Mouse (Mus musculus) urinary bladder, postnatal 14 days (tissue): ENCODE data around the gene Dnajc5.
A peak's percentile ranks its signal among the peaks of the same experiment; 100 is the strongest.
"Not testable (repeated sequence)": the region's sequence is repeated elsewhere in the genome, so short reads cannot be mapped to it uniquely, and the experiment has no call there.

Source experiments
- DNase-seq: peaks from one replicate; pipeline ENCODE4 v3.0.0; 2021; ENCODE audit warnings: low spot score

Gene Dnajc5

DNA sequence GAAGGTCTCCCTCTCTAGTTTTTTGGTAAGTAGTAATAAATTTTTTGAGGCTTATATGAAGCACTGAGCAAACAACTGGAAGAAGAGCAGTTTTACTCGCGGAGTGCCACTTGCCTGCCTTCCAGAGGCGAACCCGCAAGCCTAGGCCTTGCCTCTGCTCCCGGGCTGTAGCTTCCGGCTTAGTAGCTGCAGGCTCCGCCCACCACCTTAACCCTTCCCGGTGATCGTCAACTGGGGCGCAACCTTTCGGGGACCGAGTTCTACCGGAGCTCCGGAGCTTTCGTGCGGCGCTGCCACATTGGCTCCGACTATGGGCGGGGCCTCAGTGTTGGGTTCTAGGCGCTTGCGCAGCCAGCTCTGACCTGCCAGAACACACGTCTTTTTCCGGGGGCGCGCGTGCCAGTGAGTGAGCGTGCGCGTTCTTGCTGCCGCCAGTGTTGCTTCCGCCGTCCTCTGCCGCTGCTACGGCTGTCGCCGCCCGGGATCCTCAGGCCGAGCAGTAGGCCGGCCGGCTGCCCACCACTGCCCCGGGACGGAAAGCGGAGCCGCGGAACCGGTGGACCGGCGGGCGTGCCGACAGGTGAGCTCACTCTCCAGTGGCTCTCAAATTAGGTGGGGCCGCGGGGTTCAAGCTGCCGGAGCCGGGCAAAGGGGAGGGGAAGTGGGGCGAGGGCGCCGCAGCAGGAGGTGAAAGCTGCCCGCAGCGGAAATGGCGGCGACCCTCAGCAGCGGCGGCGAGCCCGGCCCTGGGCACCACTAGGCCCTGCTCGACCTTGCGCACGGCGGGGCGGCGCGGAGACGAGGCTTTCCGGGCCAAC lies at the start of gene Dnajc5:
Dnajc5 (plus strand) TSS at position 368 of the 818 bp plus-strand sequence.
- peak; percentile 98 for DNase-seq

DNA sequence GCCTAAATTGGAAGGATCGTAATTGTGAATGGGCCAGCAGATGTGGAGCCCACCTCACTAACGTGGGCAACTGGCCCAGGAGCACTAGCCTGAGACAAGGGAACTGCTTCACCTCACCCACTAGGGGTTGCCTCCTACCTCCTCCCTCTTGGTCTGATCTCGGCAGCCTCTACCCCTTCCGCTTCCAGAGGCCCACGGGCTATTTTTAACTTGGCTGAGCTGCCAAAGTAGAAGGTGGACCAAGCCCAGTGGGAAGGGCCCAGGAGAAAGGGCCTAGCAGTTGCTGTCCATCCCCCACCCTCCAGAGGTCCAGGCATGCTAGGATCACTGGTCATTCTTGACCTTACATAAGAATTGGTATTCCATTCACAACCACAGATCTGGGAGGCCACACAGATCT lies 49.0 kb upstream of the Dnajc5 start:
- DNase-seq, result peak; percentile 13

- DNase-seq, result no peak
Measured at GRCm38 (mm10) chr2:181472256-181472827, 47.9 kb upstream of the Dnajc5 start.

DNA sequence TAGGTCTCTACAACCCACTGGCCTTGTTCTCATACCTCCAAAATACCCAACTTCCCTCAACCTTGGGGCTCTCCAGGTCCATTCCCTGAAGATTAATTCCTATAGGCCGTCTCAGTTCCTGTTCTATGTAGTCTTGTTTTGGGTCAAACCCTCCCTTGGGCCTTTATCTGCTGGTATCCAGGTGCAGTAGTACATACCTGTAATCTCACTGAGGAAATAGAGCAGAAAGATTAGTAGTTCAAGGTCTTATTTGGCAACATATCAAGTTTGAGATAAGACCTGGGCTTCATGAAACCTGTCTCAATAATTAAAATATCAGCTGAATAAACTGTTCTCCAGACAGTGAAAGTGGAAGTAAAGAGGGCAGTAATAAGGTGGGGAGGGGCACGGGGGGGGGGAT lies 37.2 kb upstream of the Dnajc5 start:
- no peak for DNase-seq

DNA sequence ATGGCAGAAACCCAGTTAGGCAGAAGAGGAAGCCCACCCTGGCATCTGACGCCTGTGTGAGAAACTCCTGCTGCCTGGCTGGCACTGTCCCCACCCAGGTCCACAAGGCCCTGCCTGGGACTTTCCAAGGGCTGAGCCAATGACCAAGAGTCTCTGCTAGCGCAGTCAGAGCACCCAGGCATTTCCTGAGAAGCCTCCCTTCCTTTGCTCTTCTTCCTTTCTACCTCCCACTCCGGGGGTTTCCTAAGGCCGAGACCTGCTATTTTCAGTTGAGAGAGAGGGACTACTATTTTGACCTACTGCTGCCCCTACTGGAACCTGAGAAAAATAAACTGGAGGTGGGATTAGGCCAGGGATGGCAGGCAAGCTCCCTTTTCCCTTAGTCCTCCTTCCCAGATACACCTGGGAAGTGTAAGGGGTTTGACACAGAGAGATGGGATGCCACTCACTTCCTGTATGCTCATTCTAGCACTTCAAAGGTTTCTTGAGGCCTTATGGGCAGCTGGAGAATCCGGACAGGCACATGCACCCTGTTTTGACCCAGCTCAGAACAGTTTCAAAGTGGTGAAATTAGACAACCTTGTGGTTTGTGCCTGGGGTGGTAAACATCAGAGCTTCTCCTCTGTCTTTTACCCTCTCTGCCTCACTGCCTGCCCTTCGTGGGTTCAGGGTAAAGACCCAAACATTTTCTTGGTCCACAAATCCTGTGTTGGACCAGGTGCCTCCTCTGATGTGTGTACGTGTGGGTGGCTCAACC lies 36.5 kb upstream of the Dnajc5 start:
- no peak for DNase-seq

GRCm38 (mm10) chr2:181484456-181485233 lies 35.6 kb upstream of the Dnajc5 start:
- DNase-seq, result no peak

GRCm38 (mm10) chr2:181485741-181486140 lies 34.5 kb upstream of the Dnajc5 start:
- no peak for DNase-seq

- DNase-seq, result peak; percentile 46
Measured at GRCm38 (mm10) chr2:181487338-181488277, 32.7 kb upstream of the Dnajc5 start.

GRCm38 (mm10) chr2:181491432-181492205 lies 28.7 kb upstream of the Dnajc5 start:
- no peak for DNase-seq

GRCm38 (mm10) chr2:181492206-181492605 lies 28.1 kb upstream of the Dnajc5 start:
- no peak for DNase-seq

DNA sequence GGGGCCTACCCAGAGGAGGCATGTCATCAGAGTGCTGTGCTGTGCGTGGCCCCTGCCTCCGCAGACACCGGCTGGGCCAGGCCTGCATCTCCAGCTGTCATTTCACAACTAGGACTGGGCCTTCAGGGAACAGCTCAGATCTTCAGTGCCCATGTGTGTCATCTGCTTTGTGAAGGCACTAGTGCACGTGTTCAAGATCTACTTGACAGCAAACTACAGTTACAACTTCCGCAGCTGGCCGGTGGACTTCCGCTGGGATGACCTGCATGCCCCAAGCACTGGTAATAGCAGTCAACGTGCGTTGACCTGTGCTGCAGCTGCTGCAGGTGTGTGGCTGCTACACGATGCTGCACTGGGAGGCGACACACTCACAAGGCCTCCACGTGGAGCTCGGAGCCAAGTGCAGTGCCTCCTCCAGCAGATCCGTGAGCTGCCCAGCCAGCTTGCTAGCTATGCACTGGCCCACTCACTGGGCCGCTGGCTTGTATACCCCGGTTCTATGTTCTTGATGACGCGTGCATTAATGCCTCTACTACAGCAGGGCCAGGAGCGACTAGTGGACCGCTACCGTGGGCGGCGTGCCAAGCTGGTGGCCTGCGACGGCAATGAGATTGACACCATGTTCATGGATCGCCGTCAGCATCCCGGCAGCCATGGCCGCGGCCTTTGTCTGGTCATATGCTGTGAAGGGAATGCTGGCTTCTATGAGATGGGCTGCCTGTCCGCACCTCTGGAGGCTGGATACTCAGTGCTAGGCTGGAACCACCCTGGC lies 26.9 kb upstream of the Dnajc5 start, which contains the start of gene Abhd16b:
Abhd16b (plus strand) TSS at position 51 of the 772 bp plus-strand sequence.
- DNase-seq, result no peak

DNA sequence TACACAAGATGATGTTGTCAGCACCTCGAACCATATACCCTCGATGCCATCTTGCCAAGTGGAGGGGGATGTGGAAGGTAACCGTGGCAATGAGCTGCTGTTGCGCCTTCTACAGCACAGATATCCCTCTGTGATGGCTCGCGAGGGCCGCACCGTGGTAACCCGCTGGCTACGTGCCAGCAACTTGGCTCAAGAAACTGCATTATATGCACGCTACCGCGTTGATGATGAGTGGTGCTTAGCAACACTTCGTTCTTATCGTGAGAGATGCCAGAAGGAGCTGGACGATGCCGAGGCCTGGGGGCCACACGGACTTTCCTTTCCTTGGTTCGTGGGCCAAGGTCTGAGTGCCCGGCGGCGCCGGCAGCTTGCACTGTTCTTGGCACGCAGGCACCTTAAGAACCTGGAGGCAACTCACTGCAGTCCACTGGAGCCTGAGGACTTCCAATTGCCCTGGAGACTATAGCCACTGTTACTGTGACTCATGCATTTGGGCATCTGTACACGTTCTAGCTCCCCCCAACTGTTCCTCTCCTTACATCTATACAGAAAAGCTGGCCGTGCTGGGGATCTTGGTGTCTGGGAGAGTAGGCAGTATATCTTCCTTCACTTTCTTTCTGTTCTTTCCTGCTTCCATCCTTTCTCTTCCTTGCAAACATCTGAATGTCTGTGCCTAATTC lies 25.9 kb upstream of the Dnajc5 start:
- DNase-seq, result no peak

- not testable (repeated sequence) for DNase-seq
Measured at GRCm38 (mm10) chr2:181495845-181496244, 24.4 kb upstream of the Dnajc5 start.

DNA sequence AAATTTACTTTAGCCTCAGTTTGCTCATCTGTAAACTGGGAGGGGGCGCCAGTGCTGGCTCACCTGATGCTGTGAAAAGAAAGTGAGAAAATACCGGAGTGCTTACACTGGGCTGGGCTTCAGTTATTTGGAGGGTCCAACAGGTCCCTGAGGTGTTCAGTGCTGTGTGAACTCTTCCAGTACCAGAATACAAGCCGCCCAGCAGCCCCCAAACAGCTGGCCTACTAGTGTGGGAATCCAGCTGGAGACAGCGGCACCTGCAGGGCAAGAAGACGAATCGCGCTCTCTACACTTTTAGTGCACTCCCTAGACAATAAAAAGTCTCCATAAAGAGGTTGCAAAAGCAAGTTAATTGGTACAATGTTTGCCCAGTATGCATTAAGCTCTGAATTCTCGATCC lies 24.0 kb upstream of the Dnajc5 start:
- DNase-seq, result peak; percentile 51

DNA sequence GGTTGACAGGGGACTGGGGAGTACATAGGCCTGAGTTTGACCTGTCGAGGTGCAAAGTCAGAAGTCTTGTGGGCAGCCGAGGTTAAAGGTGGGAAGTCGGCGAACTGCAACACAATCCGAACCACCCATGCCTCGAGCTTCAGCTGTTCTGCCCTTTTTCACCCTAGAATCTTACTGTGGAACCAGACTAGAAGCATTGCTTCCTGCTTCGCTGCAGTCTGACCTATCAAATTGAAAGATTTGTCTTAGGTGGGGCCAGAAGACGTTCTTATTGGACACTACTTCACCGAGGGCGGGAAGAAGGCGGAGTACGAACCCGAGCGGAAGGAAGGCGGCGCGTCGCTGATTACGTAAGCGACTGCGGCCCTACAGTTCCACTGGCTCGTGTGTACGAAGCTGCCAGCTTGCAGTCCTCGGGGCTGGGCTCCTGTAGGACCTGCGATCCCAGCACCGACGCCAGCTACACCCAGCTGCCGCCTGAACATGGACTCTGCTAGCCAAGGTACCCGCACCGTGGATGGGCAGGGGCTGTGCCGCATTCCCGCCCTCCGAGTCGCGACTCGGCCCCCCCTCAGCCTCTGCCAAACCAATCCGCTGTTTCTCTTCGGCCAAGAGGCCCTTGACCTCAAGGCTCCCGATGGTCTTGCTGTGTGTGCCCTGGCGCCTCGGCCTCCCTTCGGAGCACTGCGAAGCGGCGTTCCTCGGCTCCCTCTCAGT lies 23.3 kb upstream of the Dnajc5 start, which contains the start of gene Tpd52l2:
Tpd52l2 (plus strand) TSS at position 312 of the 717 bp plus-strand sequence.
- peak; percentile 94 for DNase-seq

DNA sequence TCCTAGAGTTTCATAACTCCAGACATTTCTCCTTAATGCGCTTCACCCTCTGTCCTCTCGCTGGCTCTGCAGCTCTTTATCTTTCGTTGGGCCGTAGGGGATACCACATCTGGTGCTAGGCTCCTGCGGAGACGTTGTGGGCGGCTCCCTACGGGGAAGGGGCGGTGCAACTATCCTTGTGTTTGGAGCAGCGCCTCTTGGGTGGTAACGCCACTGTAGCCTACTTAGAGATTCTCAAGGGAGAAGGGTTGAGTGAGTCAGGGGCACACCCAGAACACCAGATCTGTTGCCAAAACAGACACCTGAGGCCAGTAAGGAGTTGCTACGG lies 22.8 kb upstream of the Dnajc5 start:
- DNase-seq, result peak; percentile 69

DNA sequence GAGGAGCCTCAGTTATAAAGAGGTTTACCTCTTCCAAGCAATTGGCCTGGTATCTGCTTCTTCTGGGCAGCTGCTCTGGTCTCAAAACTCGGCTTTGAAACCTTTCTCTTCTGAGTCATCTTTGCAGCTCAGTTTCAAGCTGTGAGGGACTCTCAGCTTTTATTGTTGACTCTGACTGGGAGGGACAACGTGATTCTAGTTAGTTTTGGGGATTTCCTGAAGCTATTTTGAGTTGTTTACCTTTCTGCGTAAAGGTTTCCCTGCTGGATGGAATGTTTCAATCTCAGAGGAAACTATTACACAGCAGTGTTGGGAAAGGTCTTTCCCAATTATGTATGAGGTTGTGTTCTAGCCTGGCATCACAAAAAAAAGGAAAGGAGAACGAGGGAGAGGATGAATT lies 21.6 kb upstream of the Dnajc5 start:
- no peak for DNase-seq

GRCm38 (mm10) chr2:181509191-181509590 lies 11.1 kb upstream of the Dnajc5 start:
- DNase-seq, result no peak
